Mouse (Mus musculus) lung, postnatal 0 days (tissue): ENCODE results near the gene Gadd45a.

Source experiments
- CTCF ChIP-seq: IDR thresholded peaks from 2 replicates; pipeline ENCODE4 v1.5.1; 2016; ENCODE audit warnings: antibody characterized with exemption, mild to moderate bottlenecking
- EP300 ChIP-seq: IDR thresholded peaks from 2 replicates; pipeline ENCODE4 v1.6.1; 2016; ENCODE audit warnings: antibody characterized with exemption, mild to moderate bottlenecking, control low read depth

DNA sequence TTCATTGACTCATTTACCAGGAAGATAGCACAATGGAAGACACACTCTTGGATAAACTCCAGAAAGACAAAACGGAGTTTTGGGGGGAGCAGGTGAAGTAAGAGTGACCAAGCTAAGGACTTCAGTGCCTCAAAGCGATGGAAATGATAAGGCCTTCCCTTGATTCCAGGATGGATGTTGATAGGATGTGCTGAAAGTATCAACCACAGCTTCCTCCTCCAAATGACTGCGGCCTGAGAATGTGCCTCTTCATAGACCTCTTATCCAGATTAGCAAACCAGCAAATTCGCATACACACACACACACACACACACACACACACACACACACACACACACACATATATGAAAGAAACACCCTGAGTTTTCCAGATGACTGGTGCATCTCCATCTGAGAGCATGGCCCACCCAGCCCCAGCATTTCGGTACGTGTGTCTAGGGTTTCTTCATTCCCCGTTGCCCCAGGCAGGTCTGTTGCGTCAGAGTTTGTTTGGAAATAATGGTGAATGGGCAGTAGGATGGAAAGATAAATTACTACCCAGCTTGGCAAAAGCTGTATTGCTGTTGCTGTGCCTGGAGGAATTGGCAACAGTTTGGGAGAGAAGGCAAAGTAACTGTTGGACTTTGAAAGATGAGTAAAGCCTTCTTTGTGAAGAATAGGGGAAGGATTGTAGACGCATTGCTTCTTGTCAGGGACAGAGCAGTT is 9.7 kb downstream of the Gadd45a start:
- no peak for TF ChIP-seq EP300
- no peak for TF ChIP-seq CTCF
